Mouse (Mus musculus) right cerebral cortex, postnatal 25 days (tissue): ENCODE results near the gene Rad51ap1.

Experiments used
- DNase-seq: peaks from one replicate; pipeline ENCODE4 v3.0.0; 2022

The Rad51ap1 gene

GRCm38 (mm10) chr6:126939487-126940171 is at the start of gene Rad51ap1, which contains the start of gene D6Wsu163e:
TSS of gene Rad51ap1 (minus strand) at chr6:126939587.
TSS of gene D6Wsu163e (plus strand) at chr6:126939962.
- peak; percentile 95 for DNase-seq

- no peak for DNase-seq
Observed at GRCm38 (mm10) chr6:126981539-126982234, 42.3 kb upstream of the Rad51ap1 start.

GRCm38 (mm10) chr6:126966241-126967026 is 27.0 kb upstream of the Rad51ap1 start:
- DNase-seq = no peak

GRCm38 (mm10) chr6:126963426-126963825 is 24.0 kb upstream of the Rad51ap1 start:
- DNase-seq = no peak

- no peak for DNase-seq
Observed at GRCm38 (mm10) chr6:126962709-126963108, 23.3 kb upstream of the Rad51ap1 start.

- no peak for DNase-seq
Observed at GRCm38 (mm10) chr6:126961371-126962018, 22.1 kb upstream of the Rad51ap1 start.

GRCm38 (mm10) chr6:126955734-126956133 is 16.3 kb upstream of the Rad51ap1 start:
- peak; percentile 62 for DNase-seq

GRCm38 (mm10) chr6:126948336-126948735 is 8.9 kb upstream of the Rad51ap1 start:
- DNase-seq = no peak

- no peak for DNase-seq
Observed at GRCm38 (mm10) chr6:126940451-126940850, 1.1 kb upstream of the Rad51ap1 start.

GRCm38 (mm10) chr6:126938853-126939486 is 417 bp downstream of the Rad51ap1 start:
- no peak for DNase-seq

- DNase-seq = no peak
Observed at GRCm38 (mm10) chr6:126938047-126938446, 1.3 kb downstream of the Rad51ap1 start.

GRCm38 (mm10) chr6:126932896-126933295 is 6.5 kb downstream of the Rad51ap1 start:
- no peak for DNase-seq

- DNase-seq = peak; percentile 10
Observed at GRCm38 (mm10) chr6:126921111-126921881, 18.1 kb downstream of the Rad51ap1 start, which contains the start of gene Dyrk4. TSS of gene Dyrk4 (minus strand) at chr6:126921839.

GRCm38 (mm10) chr6:126914928-126915327 is 24.5 kb downstream of the Rad51ap1 start:
- DNase-seq = no peak

- no peak for DNase-seq
Observed at GRCm38 (mm10) chr6:126910727-126911126, 28.7 kb downstream of the Rad51ap1 start.

- no peak for DNase-seq
Observed at GRCm38 (mm10) chr6:126907876-126908275, 31.5 kb downstream of the Rad51ap1 start.

GRCm38 (mm10) chr6:126907378-126907777 is 32.0 kb downstream of the Rad51ap1 start:
- no peak for DNase-seq

- DNase-seq = no peak
Observed at GRCm38 (mm10) chr6:126877118-126877517, 62.3 kb downstream of the Rad51ap1 start.
